Mouse (Mus musculus): ENCODE measurements around the gene Gzmd.

- no peak for TF ChIP-seq CTCF (IDR thresholded peaks at IDR 0.05 in 2 of 3, conservative IDR thresholded peaks at IDR 0.05 in 1 of 3; ENCODE audit: control insufficient read depth in 1 of 3, insufficient read depth in 1 of 3, low read depth in 2 of 3, low read length in 3 of 3, poor library complexity in 1 of 3, severe bottlenecking in 1 of 3)
- TF ChIP-seq NRF1 (IDR thresholded peaks at IDR 0.05; ENCODE audit: insufficient read depth, low read depth, low read length, poor library complexity, severe bottlenecking) = no peak
- no peak for TF ChIP-seq MXI1 (IDR thresholded peaks at IDR 0.05; ENCODE audit: low read depth, low read length)
- no peak for TF ChIP-seq JUND (IDR thresholded peaks at IDR 0.05; ENCODE audit: low read depth, low read length)
- TF ChIP-seq POLR2A (IDR thresholded peaks at IDR 0.05; ENCODE audit: control insufficient read depth in 1 of 2, insufficient read depth in 1 of 2, low read depth in 1 of 2, low read length in 2 of 2, poor library complexity in 1 of 2) = no peak
- no peak for TF ChIP-seq ZNF384 (IDR thresholded peaks at IDR 0.05; ENCODE audit: low read depth, low read length)
- TF ChIP-seq EP300 (IDR thresholded peaks at IDR 0.05; ENCODE audit: low read depth in 1 of 2, low read length in 2 of 2) = no peak
These were observed 29.7 kb upstream of the Gzmd start for GRCm38 (mm10) chr14:56162109-56162508.

All from MEL (cell line).